Mouse (Mus musculus) naive thymus-derived CD4-positive, alpha-beta T cell, adult 2 months (primary cell): ENCODE results near the gene Tmem54.
A peak's percentile ranks its signal among the peaks of the same experiment; 100 is the strongest.

Experiments
- DNase-seq: peaks from one replicate; pipeline ENCODE4 v3.0.0-alpha.2; 2011; ENCODE audit warnings: low read depth

Gene Tmem54

GRCm38 (mm10) chr4:129130149-129130548, 24.8 kb downstream of the Tmem54 start:
- DNase-seq: peak; percentile 81

GRCm38 (mm10) chr4:129130755-129131303, 25.5 kb downstream of the Tmem54 start:
- DNase-seq: peak; percentile 86

GRCm38 (mm10) chr4:129134799-129135585, 29.6 kb downstream of the Tmem54 start:
- DNase-seq: peak; percentile 83

- DNase-seq: no peak
These were observed 30.3 kb downstream of the Tmem54 start for GRCm38 (mm10) chr4:129135637-129136036.

- DNase-seq: peak; percentile 26
These were observed 30.8 kb downstream of the Tmem54 start for GRCm38 (mm10) chr4:129136189-129136578.

- no peak for DNase-seq
These were observed 31.4 kb downstream of the Tmem54 start, which contains the start of gene Fndc5 for GRCm38 (mm10) chr4:129136579-129137391. Fndc5 (plus strand) TSS chr4:129136999.

- DNase-seq: no peak
These were observed 32.3 kb downstream of the Tmem54 start for GRCm38 (mm10) chr4:129137392-129138321.

GRCm38 (mm10) chr4:129139642-129140041, 34.3 kb downstream of the Tmem54 start:
- no peak for DNase-seq

- DNase-seq: no peak
These were observed 35.5 kb downstream of the Tmem54 start for GRCm38 (mm10) chr4:129140808-129141207.

GRCm38 (mm10) chr4:129141560-129142438, 36.5 kb downstream of the Tmem54 start:
- DNase-seq: no peak

GRCm38 (mm10) chr4:129142439-129143045, 37.2 kb downstream of the Tmem54 start:
- no peak for DNase-seq

- peak; percentile 26 for DNase-seq
These were observed 38.2 kb downstream of the Tmem54 start for GRCm38 (mm10) chr4:129143509-129143908.

- DNase-seq: no peak
These were observed 39.3 kb downstream of the Tmem54 start for GRCm38 (mm10) chr4:129144401-129145367.

- no peak for DNase-seq
These were observed 40.1 kb downstream of the Tmem54 start for GRCm38 (mm10) chr4:129145411-129145810.

GRCm38 (mm10) chr4:129145943-129146342, 40.6 kb downstream of the Tmem54 start:
- DNase-seq: no peak

GRCm38 (mm10) chr4:129146392-129146791, 41.0 kb downstream of the Tmem54 start:
- DNase-seq: peak; percentile 64

GRCm38 (mm10) chr4:129147552-129148103, 42.3 kb downstream of the Tmem54 start:
- DNase-seq: no peak

GRCm38 (mm10) chr4:129149321-129149720, 44.0 kb downstream of the Tmem54 start:
- DNase-seq: no peak
